In genomic region chr8:61715351-61716125, GRCm38 (mm10) we compare ENCODE assay signal across 18 mouse cellular contexts.
DNase-seq lines count a peak whose midpoint lies in the region; ATAC-seq and TF ChIP-seq lines count a peak whose summit lies in the region.
"Had no signal": no experiment of that assay in that cellular context is flagged by ENCODE, and none has a peak within 500 bp of the region (broad histone marks: within the 10 kb centered on the region; RNA-seq: fewer than 3 reads in every experiment).

No protein-coding gene starts in this region.

- peaks cover 60% of the 10 kb centered on the region for H3K36me3 ChIP-seq in heart, embryonic 14.5 days (ENCODE audit: control insufficient read depth, insufficient read depth, low read length)
- peaks cover 8% of the 10 kb centered on the region for H3K36me3 ChIP-seq in heart, embryonic 11.5 days (ENCODE audit: control insufficient read depth, insufficient read depth, low read length)
- H3K36me3 ChIP-seq in embryonic facial prominence, embryonic 10.5 days (replicated peaks), result peaks cover 57% of the 10 kb centered on the region
- H3K36me3 ChIP-seq in stomach, postnatal 0 days (ENCODE audit: control insufficient read depth, insufficient read depth, low read length), result no peaks in the 10 kb centered on the region
- H3K36me3 ChIP-seq: forebrain, embryonic 15.5 days had no signal

- ATAC-seq in heart, embryonic 14.5 days (ENCODE audit: insufficient number of reproducible peaks, insufficient read depth, low FRiP score, low read depth), result no peak; the same call in 1 of the 2 replicates
- no peak for ATAC-seq in heart, embryonic 11.5 days (replicated peaks; ENCODE audit: insufficient number of reproducible peaks, low FRiP score, low TSS enrichment)
- ATAC-seq in stomach, postnatal 0 days (ENCODE audit: low FRiP score, low TSS enrichment), result peak; percentile 68
- ATAC-seq: forebrain, embryonic 15.5 days; liver, postnatal 0 days; Patski had no signal

- H3K9ac ChIP-seq in heart, embryonic 14.5 days (ENCODE audit: low read length), result no peak overlapping the region
- H3K9ac ChIP-seq in heart, embryonic 11.5 days (ENCODE audit: low read depth, low read length), result no peak overlapping the region
- H3K9ac ChIP-seq in stomach, postnatal 0 days (ENCODE audit: low read length), result no peak overlapping the region
- H3K9ac ChIP-seq: forebrain, embryonic 15.5 days; hindbrain, embryonic 13.5 days; liver, postnatal 0 days; neural tube, embryonic 12.5 days had no signal

- no peak for TF ChIP-seq EP300 in stomach, postnatal 0 days (optimal IDR thresholded peaks at IDR 0.05)

- no peaks in the 10 kb centered on the region for H3K9me3 ChIP-seq in heart, embryonic 14.5 days (ENCODE audit: control insufficient read depth, low read length)
- no peaks in the 10 kb centered on the region for H3K9me3 ChIP-seq in heart, embryonic 11.5 days (replicated peaks; ENCODE audit: control insufficient read depth, low read length)
- 0 out of 2 replicates have a peak, but pooled peaks cover 3% of the 10 kb centered on the region for H3K9me3 ChIP-seq in embryonic facial prominence, embryonic 10.5 days
- no peaks in the 10 kb centered on the region for H3K9me3 ChIP-seq in stomach, postnatal 0 days (ENCODE audit: control insufficient read depth, low read length)
- H3K9me3 ChIP-seq: forebrain, embryonic 15.5 days; neural tube, embryonic 12.5 days had no signal

- H3K27ac ChIP-seq in heart, embryonic 14.5 days (replicated peaks in 1 of 2; ENCODE audit: control insufficient read depth in 1 of 2, insufficient read depth in 1 of 2, low read depth in 2 of 2, low read length in 2 of 2), result peak overlapping the region; percentile 37 to 43; a peak in 3 of 4 replicates
- no peak overlapping the region for H3K27ac ChIP-seq in heart, embryonic 11.5 days (ENCODE audit: low read depth, low read length)
- H3K27ac ChIP-seq in embryonic facial prominence, embryonic 10.5 days (replicated peaks), result peak overlapping the region; percentile 19; the same call in 1 of the 2 replicates
- H3K27ac ChIP-seq in stomach, postnatal 0 days (replicated peaks), result peak overlapping the region; percentile 53
- H3K27ac ChIP-seq: forebrain, embryonic 15.5 days; hindbrain, embryonic 13.5 days; kidney, postnatal 0 days; layer of hippocampus, adult 2 months; neural tube, embryonic 12.5 days had no signal

- H3K27me3 ChIP-seq in heart, embryonic 14.5 days (ENCODE audit: control insufficient read depth, insufficient read depth, low read length), result no peaks in the 10 kb centered on the region
- H3K27me3 ChIP-seq in heart, embryonic 11.5 days (ENCODE audit: control insufficient read depth, insufficient read depth, low read length), result no peaks in the 10 kb centered on the region
- no peaks in the 10 kb centered on the region for H3K27me3 ChIP-seq in embryonic facial prominence, embryonic 10.5 days (replicated peaks; ENCODE audit: low read depth, poor library complexity, severe bottlenecking)
- no peaks in the 10 kb centered on the region for H3K27me3 ChIP-seq in stomach, postnatal 0 days (ENCODE audit: control insufficient read depth, insufficient read depth, low read length)
- H3K27me3 ChIP-seq: forebrain, embryonic 15.5 days; hindbrain, embryonic 13.5 days; neural tube, embryonic 12.5 days; Patski had no signal

- TF ChIP-seq CTCF in stomach, postnatal 0 days (IDR thresholded peaks at IDR 0.05; ENCODE audit: low read depth), result no peak

- DNase-seq in cerebellum, postnatal 10 days, result peak; percentile 23 to 35
- no peak for DNase-seq in cerebellum, adult 11-12 months
- no peak for DNase-seq in embryonic facial prominence, embryonic 10.5 days (ENCODE audit: low spot score)
- DNase-seq in stomach, postnatal 0 days (ENCODE audit: low spot score), result peak; percentile 45
- DNase-seq in left cerebral cortex, adult 11 months (ENCODE audit: low spot score), result no peak
- DNase-seq in layer of hippocampus, adult 8-10 months (ENCODE audit: low spot score in 2 of 2), result no peak
- DNase-seq: kidney, adult 11 months; liver; liver, postnatal 0 days; thymus, postnatal 36 days had no signal

- WGBS in heart, embryonic 14.5 days, result 30% methylated on average over 14 of the region's 14 CpGs
- WGBS in heart, embryonic 11.5 days (ENCODE audit: insufficient replicate concordance), result 29% methylated on average over 14 of the region's 14 CpGs
- WGBS in embryonic facial prominence, embryonic 10.5 days, result 53% methylated on average over 14 of the region's 14 CpGs
- 56% methylated on average over 14 of the region's 14 CpGs for WGBS in stomach, postnatal 0 days

- no peak overlapping the region for H3K4me2 ChIP-seq in heart, embryonic 14.5 days (ENCODE audit: low read length)
- no peak overlapping the region for H3K4me2 ChIP-seq in heart, embryonic 11.5 days
- H3K4me2 ChIP-seq in stomach, postnatal 0 days (replicated peaks; ENCODE audit: low read depth), result no peak overlapping the region
- H3K4me2 ChIP-seq: forebrain, embryonic 15.5 days; hindbrain, embryonic 13.5 days; neural tube, embryonic 12.5 days had no signal

- H3K4me3 ChIP-seq in heart, embryonic 14.5 days (ENCODE audit: control insufficient read depth in 1 of 2, insufficient read depth in 1 of 2, low read depth in 1 of 2, low read length in 2 of 2), result no peak overlapping the region
- no peak overlapping the region for H3K4me3 ChIP-seq in heart, embryonic 11.5 days (ENCODE audit: low read depth, low read length)
- no peak overlapping the region for H3K4me3 ChIP-seq in embryonic facial prominence, embryonic 10.5 days
- H3K4me3 ChIP-seq in stomach, postnatal 0 days (ENCODE audit: low read depth, low read length), result no peak overlapping the region
- H3K4me3 ChIP-seq: forebrain, embryonic 15.5 days; hindbrain, embryonic 13.5 days; layer of hippocampus, adult 2 months; neural tube, embryonic 12.5 days had no signal

- peaks cover 24 to 46% of the 10 kb centered on the region in 2 experiments for H3K4me1 ChIP-seq in heart, embryonic 14.5 days (ENCODE audit: control insufficient read depth in 2 of 2, insufficient read depth in 2 of 2, low read length in 2 of 2)
- H3K4me1 ChIP-seq in heart, embryonic 11.5 days (ENCODE audit: control insufficient read depth, insufficient read depth, low read length), result peaks cover 33% of the 10 kb centered on the region
- peaks cover 19% of the 10 kb centered on the region for H3K4me1 ChIP-seq in embryonic facial prominence, embryonic 10.5 days
- H3K4me1 ChIP-seq in stomach, postnatal 0 days (replicated peaks; ENCODE audit: control insufficient read depth, insufficient read depth), result peaks cover 6% of the 10 kb centered on the region; the same call in 1 of the 2 replicates
- H3K4me1 ChIP-seq: forebrain, embryonic 15.5 days; neural tube, embryonic 12.5 days had no signal

Comparison
In these comparisons a context has a peak if more than half of its experiments do, and no peak if none do; other contexts are left out.
1. DNase-seq: peak in cerebellum, postnatal 10 days (2 of 2) and stomach, postnatal 0 days (single experiment); none in cerebellum, adult 11-12 months (single experiment), embryonic facial prominence, embryonic 10.5 days (single experiment), left cerebral cortex, adult 11 months (single experiment) and layer of hippocampus, adult 8-10 months (0 of 2).